Mouse (Mus musculus) thymus, postnatal 0 days (tissue): ENCODE data around the gene Arid1b. TPM values are rescaled to one million over a fixed set of nuclear protein-coding genes. Genes with fewer than 3 reads are reported as not detected.
A peak's percentile ranks its signal among the peaks of the same experiment; 100 is the strongest.

ENCODE experiments used
- DNase-seq: peaks from one replicate; pipeline ENCODE4 v3.0.0-alpha.2; 2015; ENCODE audit warnings: low spot score
- polyA plus RNA-seq: library from polyadenylated mRNA; unstranded; fragments of >200 nt; fragmentation: Nextera tagmentation; extraction: Ambion mirVana; gene quantifications from 2 replicates; pipeline ENCODE4 v1.2.1, GENCODE M21; 2015

Gene Arid1b
- polyA plus RNA-seq, 1 experiment from 2014 or later = 12.6 TPM

DNA sequence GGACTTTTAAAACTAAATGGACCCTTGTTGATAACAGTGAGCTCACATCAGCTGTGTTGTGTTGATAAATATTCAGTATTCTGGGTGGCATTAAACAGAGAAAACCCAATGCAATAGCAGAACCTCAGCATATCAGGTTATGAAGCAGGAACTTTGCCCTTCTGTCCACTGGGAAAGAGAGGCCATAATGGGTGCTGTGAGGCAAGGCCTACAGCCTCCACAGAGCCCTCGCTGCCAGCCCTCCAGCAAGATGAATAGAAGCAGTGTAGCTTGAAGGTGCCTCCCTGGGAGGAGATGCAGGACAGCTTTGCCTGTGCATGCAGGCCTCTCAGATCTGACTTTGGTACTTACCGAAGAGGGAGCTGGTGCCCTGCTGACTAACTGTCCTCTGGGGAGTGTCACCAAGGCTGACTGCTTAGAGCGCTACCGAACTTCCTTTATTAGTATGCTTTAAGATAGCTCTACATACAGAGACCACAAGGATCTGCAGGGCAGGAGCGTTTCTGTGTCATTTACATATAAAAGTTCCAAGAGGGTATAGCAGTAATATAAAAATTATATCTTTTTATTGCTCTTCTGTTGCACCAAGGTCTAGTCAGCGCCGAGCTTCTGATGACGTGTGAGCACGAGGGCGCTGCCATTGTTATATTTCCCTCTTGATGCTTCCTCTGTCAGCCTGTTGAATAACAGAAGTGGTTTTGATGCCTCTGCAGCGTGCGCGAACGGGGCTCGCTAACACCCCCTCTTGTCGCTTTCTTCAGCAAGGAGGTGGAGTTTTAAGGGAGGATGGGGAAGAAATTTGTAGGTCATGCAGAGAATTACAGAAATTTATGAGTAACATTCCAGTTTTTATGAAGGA is 244.5 kb downstream of the Arid1b start:
- DNase-seq = peak; percentile 63

DNA sequence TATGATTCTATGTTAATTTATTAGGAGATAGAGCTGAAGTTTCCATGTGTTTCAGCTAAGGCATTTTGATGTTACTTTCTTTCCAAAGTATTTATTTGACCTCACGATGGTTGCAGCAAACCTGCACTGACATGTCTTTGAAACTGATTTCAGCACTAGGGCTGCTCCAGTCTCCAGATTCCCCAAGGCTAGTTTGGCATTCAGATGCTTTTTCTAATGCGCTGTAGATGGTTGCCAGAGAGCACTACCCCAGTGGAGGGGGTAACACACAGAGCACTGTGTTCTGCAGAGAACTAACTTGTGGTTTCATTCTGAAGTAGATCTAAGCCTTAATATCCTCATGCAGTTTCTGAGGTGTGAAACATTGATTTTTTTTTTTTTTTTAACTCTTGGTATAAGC is 250.4 kb downstream of the Arid1b start:
- DNase-seq = no peak

DNA sequence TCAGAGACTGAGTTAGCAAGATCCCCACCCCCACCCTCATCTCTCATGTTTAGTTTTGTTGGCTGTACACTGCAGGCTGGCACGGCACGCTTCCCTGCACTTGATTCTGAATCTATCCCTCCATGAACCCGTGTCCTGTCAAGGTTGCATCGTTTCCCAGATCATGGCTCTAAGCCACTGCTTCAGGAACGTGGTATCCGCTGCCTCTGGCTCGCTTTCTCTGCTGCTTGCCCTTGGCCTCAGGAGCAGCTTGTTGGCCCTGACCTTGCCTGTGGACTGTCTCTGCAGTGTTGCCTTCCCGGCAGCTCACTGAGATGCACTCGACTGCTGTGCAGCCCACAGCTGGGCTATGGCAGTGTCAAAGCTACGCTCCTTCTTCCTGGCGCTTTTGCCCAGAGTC is 252.6 kb downstream of the Arid1b start:
- DNase-seq = no peak

DNA sequence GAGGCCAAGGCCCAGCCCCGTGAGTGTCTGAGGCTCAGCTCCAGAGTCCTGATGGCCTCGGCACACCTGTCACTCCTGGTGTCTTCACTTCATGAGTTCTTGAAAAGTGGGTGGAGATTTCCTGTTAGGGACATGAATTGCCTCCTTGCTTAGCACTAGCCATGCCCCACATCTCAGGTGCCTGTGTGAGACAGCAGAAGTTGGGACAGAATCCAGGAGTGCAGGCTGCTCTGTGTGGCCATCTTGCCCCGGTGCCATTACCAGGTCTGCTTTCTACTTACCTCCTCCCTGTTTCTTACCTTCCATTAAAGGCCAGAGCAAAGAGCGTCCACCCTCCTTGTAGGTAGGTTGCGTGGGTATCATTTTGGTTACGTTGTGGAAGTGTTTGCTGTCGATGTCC is 253.1 kb downstream of the Arid1b start:
- DNase-seq = no peak

DNA sequence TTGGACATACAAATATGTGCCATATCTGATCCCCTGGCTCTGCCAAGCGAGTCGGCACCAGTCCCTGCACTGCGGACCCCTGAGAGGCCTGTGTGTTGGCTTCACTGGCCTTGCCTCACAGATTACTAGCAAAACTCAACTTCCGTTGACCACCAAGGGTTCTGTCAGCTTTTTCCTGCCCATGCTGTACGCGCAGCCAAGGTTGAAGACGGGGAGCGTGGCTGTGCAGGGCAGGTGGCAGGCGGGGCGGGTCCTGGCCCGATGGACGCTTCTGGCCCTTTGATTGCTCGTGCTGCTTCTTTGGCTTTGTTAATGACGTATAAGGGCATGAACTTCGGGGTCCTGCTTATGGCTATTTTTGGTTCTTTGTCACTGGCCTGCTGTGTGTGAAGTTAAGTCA is 253.6 kb downstream of the Arid1b start:
- DNase-seq = no peak

DNA sequence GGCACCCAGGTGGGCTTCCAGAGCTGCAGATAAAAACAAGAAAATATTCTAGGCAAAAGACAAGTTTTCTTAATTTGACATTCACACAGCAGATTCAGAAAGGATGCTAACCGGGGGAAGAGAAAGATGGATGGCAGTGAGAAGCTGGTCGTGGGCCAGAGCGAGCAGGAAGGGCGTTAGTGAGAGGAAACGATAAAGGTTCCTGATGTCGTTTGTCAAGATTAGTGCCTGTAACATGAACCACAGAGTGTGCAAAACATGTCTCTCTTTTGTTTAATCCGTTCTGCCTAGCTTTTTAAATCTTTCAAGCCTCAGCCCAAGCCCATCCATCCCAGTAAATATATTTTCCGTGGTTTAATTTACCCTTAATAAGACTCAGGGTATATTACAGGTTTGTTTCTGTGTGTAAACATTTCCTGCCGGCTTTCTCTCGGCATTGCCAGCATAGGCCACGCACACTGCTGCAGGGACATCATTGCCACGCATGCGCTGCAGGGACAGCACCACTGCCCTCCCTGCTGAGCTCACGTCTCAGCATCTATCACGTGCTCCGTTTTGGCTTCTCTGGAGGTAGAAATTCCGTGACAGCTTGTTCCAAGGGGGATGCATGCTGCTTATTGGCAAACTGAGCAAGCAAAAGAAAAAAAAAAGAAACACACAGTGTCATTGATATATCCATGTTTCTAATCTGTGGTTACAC is 255.0 kb downstream of the Arid1b start:
- DNase-seq = no peak

DNA sequence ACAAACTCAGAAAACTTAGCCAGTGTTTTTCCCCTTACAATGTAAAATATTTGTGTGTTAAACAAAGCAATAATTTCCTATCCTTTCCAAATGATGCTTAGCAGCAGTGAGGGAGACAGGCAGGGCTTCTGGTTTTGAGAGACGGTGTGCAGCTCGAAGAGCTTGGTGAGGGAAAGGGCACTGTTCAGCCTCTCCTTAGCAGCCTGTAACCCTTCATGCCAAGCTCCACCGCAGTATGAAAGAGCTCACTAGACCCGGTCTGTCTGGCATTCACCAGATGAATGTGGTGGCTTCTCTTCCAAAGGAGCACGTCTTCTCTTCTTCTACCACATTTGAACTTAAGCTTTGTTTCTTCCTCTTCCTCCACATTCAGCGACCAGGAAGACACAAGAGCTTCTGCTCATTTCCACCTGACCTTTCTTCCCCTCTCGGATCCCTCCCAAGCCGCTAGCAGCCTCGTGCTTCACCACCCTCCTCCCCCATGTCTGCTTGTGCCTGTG is 255.6 kb downstream of the Arid1b start:
- DNase-seq = no peak

DNA sequence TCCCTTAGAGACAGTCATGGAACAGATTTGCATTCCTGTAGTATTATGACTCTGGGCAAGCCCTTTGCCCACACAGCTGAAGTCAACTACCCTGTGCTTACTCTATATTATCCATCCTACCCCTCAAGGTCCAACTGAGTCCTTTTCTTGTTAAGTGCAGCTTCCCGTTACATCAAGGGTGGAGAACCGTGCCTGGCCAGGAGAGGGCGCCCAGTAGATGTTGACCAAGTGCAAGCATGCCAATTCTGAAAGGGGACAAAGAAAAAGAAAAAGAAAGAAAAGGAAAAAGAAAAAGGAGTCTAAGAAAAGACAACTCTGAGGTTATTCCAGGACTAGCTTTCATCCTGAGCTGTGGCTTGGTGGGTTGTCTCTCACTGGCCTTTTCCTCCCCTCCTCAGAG is 258.3 kb downstream of the Arid1b start:
- peak; percentile 73 for DNase-seq

DNA sequence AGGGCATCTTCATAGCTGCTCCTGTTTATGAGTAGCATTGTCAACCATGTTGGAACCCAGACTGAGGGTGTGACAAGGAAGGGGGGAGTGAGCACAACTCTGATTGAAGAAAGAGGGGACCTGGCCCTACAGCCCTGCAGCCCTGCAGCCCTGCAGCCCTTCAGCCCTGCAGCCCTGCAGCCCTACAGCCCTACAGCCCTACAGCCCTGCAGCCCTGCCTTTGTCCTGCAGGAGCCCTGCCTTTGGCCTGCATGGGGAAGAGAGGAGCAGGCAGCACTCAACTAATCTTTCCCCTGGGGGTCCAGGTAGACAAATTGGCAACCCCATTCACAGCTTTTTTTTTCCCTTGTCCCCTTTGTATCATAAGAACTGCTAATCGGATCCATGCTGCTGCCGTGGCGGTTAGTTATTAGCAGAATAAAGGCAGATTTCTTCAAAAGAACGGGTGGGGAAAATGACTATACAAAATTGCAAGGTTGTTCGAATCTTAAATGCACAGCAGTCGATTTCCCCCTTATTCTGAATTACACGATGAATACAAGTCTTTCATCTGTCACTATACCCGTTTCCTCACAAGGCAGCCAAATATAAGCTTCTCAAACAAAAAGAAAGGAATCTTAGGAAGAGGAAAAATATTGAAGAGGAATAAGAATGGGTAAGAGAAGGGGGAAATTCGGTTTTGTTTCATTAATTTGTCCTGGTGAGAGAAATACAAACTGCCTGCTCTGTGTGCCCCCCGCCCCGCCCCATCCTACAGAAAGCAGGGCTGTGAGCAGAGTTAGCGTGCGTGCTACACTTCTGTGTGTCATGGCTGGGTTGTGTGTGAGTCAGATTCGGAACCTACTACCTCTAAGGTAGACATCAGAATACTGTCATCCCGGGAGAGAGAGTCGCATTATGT is 260.8 kb downstream of the Arid1b start:
- no peak for DNase-seq

DNA sequence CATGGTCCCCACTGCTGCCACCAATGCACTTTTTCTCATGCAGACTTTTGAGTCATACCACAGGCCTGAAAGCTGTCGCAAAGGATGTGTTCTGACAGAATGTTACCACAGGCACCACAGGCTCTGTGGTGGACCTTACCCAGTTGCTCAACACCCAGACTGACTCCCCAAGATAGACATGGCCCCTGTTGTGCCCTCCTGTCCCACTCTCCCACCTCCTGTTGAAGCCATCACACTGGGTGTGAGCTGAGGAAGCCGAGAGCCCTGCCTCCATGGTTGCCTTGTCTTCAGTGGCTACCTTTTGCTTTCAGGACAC is 261.4 kb downstream of the Arid1b start:
- no peak for DNase-seq

DNA sequence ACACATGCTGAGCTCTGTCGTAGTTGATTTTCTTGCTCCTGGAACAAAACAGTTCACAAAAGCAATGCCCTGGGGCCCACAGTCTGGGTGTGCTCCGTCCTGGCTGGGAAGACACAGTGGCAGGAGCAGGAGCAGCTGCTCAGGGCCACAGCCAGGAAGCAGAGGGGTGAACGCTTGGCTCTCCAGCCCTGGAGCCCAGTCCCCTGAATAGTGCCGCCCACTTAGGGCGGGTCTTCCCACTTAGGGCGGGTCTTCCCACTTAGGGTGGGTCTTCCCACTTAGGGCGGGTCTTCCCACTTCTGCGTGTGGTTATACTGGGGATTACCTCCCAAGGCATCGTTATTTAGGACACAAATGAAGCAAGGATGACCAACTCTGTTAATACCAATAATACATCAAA is 264.8 kb downstream of the Arid1b start:
- no peak for DNase-seq

DNA sequence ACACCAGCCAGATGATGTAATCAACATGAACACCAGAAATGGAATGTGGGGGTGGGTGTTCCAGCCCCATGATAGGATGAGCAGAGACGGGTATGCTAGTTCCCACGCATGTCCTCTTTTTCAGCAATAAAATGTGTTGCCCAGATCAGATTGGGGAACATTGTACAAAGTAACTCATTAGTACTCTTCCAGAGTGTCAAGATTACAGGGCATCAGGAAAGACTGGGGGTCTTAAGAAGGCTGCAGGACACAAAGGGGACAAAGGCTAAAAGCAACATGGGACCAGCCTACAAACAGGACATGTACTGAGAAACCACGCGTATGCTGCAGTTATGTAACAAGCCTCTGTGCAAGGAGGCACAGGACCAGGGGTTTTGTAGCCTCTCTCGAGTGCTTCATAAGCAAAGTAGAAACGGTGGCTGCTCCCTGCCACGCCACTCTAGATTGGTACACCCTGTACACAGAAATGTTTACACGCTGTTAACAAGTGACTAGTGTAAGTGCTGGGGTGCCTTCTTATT is 267.1 kb downstream of the Arid1b start:
- no peak for DNase-seq

DNA sequence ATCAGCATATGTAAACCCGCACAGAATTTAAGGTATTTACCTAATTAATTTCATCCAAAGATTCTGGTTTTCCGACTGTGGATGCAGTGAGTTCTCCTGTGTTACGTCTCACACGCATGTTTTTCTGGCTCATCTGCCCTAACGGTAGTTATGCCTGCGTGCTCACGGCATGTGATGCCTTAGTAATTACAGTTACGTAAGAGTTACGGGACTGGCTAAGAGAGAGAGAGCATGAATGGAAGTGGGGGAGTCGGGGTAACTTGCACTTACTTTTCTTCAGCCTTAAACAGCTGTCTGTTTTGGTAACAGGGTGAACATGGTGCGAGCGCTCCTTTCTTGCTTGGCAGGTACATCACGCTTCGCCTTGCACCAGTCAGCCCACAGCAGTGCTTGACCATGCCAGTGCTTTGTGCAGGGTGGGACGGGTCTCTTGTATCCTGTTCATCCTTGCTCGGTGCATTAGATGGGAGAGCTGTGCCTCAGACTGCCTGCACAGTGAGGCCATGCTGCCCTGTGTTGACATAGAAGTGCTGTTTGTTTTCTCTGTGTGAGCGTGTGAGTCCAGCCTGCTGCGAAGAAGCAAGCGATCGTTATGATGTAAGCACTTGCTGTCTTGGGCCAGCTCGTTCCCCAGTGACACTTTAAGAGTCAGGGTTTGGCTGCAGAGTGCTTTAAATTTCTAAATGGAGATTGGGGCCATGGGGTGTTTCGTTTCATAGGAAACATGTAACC is 267.9 kb downstream of the Arid1b start:
- no peak for DNase-seq

DNA sequence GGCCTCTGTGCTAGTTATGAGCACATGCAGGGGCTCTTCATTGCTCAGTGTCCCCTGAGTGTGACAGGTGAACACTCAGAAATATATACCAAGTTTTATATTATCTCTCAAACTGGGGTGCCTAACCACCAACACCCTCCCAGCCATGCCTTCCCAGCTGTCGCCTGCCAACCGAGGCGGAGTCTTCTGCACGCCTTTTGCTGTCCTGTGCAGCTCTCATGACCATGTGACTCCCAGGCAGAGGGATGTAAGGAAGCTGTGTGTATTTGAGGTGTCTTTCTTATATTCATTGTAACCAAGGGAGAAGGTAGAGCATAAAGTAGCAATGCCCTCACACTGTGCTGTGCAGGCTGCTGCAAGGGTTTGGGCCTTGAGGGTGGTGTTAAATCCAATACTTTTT is 268.7 kb downstream of the Arid1b start:
- no peak for DNase-seq

DNA sequence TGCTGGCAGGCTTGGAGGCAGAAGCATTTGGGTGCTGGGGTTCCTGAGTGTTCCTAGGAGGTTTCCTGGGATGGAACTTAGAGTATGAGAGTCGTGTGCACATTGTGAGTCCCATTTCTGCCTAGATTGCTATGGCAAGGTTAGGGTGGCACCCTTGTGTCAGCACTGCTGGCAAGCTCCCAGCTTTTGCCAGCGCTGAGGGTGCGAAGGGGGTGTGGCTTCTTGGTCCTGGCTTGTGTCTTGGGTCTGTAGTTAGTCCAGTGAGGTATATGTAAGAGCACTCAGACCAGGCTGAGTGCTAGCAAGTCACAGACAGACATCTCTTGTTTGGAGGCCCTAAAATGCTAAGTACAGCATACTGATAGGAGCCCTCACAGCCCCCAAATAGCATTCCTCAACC is 270.7 kb downstream of the Arid1b start:
- DNase-seq = no peak

DNA sequence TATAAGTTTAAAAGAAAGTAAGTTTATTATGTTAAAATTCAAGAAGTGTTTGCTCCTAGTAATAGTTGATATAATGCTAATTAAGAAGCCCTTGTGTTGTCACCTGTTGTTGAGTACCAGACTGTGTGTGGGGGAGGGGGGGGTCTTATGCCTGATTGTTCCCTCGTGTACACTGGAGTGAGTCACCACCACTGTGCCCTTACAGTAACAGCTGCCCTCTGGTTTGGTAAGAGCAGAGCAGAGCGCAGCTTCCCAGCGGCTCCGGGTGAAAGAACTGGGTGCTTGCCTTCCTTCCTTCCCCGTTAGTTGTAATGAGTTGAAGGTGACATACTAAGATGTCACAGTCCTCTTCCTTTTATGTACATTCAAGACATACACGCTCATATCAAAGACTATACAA is 271.5 kb downstream of the Arid1b start:
- DNase-seq = no peak

DNA sequence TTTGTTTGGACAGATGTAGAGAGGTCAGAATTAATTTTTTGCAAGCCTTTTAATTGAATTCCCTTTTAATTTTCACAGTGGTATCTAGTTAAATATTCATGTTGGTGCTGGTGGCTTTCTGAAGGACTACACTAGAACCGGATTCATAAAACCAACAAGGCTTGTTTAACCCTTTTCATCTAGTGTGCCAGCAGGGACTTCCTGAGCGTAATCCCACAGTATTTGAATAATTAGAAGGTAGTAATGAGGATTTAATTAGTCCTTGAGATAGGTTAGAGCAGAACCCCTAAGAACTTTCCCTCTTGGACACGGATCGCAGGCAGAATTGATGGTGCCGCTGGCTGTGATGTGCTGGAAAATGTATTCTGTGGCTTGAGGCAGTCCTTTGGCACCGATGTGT is 273.6 kb downstream of the Arid1b start:
- DNase-seq = no peak

DNA sequence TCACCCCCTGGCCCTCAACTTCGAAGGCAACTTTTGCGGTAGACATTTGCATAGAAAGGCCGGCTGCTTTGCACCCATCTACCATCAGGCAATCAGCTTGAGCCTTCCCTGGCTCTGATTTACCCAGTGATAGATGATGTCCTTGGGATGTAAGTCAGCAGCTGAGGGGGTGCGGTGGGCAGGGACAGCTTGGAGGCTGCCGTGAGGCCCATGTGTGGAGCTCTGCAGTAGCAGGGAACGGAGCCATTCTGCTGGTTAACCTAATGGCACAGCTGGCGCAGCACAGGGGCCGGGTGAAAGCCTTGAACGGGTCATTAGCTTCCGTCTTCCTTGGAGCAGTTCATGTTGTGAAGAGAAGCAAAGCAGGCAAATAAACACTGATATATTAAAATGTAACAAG is 275.2 kb downstream of the Arid1b start:
- no peak for DNase-seq

DNA sequence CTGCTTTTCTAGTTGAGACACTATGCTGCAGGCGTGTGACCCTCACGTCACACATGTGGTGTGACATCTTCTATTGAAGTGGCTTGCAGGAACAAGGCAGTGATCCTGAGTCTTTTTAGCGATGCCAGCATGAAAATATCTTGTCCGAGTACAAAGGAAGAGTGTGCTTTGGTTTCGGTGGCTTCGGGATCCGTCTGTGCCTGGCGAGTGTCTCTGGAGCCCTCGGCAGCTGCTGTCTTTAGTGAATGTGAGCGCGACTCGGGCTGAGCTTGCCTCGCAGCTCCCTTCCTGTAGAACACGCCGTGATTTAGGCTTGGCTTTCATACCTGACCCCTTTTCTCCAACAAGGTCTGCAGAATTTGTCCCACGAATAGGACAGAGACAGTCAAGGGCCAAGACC is 275.6 kb downstream of the Arid1b start:
- DNase-seq = no peak

DNA sequence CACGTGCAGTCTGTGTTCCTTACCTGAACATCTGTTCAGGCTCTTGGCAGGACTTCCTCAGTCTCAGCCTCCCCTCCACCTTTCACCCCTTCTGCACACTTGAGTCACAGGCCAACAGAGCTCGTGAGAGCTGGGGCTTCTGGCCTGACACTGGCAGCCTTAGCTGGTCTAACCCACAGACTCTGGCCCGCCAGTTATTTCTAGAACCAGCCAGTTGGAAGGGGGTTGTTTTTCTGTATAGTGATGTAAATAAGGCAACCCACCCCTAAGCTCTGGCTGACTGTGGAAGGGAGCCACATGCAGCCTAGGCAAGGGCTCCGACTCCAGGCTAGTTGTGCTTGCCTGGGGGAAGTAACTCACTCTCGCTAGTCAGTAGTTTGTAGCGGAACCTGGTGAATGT is 276.7 kb downstream of the Arid1b start:
- no peak for DNase-seq

DNA sequence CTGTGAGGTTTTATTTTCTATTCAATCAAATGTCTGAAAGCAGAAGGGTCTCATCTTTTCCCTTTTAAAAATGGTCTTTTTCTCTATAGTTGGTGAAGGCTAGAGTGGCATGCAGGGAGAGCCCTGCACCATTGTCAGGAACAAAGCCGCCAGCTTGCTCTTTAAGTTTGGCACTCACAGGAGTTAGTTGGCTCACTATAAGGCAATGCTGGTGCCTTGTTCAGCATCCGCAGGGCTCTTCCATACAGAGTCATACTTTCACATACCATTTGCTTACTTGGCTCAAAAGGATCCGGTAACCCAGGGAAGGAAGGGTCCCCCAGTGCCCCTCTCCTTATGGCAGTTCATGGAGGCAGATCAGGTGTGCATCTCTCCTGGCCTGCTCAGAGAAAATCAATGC is 279.0 kb downstream of the Arid1b start:
- no peak for DNase-seq
